Mouse (Mus musculus): ENCODE results near the gene Syt16.

GRCm38 (mm10) chr12:74284685-74285054 is 287.2 kb downstream of the Syt16 start:
- TF ChIP-seq ZC3H11A (IDR thresholded peaks at IDR 0.05; ENCODE audit: borderline replicate concordance, low read depth, low read length), result no peak
- no peak for TF ChIP-seq ZNF384 (IDR thresholded peaks at IDR 0.05; ENCODE audit: low read depth, low read length)
